Mouse (Mus musculus) lung, postnatal 0 days (tissue): ENCODE results near the gene Tfap2d.

Experiments used
- CTCF ChIP-seq: IDR thresholded peaks from 2 replicates; pipeline ENCODE4 v1.5.1; 2016; ENCODE audit warnings: antibody characterized with exemption, mild to moderate bottlenecking
- EP300 ChIP-seq: IDR thresholded peaks from 2 replicates; pipeline ENCODE4 v1.6.1; 2016; ENCODE audit warnings: antibody characterized with exemption, mild to moderate bottlenecking, control low read depth

- TF ChIP-seq CTCF, result no peak
- no peak for TF ChIP-seq EP300
These were observed 4.3 kb downstream of the Tfap2d start for GRCm38 (mm10) chr1:19106841-19107800.
